Mouse (Mus musculus) embryonic fibroblast, embryonic 13.5 days (primary cell): Measurements from ENCODE around the gene Vps26c. TPM values are rescaled to one million over a fixed set of nuclear protein-coding genes. Genes with fewer than 3 reads are reported as not detected.
"Not testable (repeated sequence)": the region's sequence is repeated elsewhere in the genome, so short reads cannot be mapped to it uniquely, and the experiment has no call there.

Experiments used
- H3K27ac ChIP-seq: 2 replicates; pipeline ENCODE4 v1.5.1; 2012; ENCODE audit warnings: low read length, control low read depth, inconsistent platforms; ENCODE audit not compliant: insufficient read depth
- H3K4me1 ChIP-seq: 2 replicates; pipeline ENCODE4 v1.6.1; 2011; ENCODE audit warnings: low read length; ENCODE audit not compliant: control insufficient read depth, insufficient read depth
- H3K4me3 ChIP-seq: 2 replicates; pipeline ENCODE4 v1.5.1; 2011; ENCODE audit warnings: mild to moderate bottlenecking, control low read depth, low read length; ENCODE audit not compliant: insufficient read depth
- CTCF ChIP-seq: IDR thresholded peaks from 2 replicates; pipeline ENCODE4 v1.5.1; 2011; ENCODE audit warnings: mild to moderate bottlenecking, control low read depth, low read length, moderate library complexity, borderline replicate concordance; ENCODE audit not compliant: insufficient read depth
- POLR2A ChIP-seq: IDR thresholded peaks from 2 replicates; pipeline ENCODE4 v1.6.1; 2011; ENCODE audit warnings: low read depth, mild to moderate bottlenecking, control low read depth, low read length, moderate library complexity
- polyA plus RNA-seq: library from polyadenylated mRNA; stranded (reverse); fragments of >200 nt; gene quantifications from 2 replicates; pipeline ENCODE4 v1.2.4, GENCODE M21; 2011; ENCODE audit warnings: low read depth; ENCODE audit not compliant: missing spikeins, insufficient read length

Gene Vps26c
- polyA plus RNA-seq, 1 experiment, result 46.2 TPM

DNA sequence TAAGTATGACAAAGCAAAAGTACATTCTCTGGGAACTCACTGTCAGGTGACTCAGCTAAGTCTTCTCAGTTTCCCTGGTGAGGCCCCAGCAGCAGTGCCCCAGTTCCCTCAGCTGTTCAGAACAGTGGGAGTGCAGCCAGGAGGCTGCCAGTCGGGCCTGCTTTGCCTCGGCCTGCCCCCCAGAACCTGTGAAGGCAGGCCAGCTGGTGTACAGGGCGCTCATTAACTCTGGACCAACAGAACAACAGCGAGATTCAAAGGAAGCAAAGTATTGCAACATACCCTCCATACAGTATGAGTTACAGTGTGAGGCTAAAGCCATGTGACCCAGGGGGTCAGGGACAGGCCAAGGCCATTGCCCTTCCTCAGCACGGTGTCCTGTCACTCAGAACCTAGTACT, 28.7 kb downstream of the Vps26c start:
- Histone ChIP-seq H3K4me1 (peaks cover 4% of the 10 kb centered on the region; the same call in 1 of the 2 replicates), H3K27ac (peak overlapping the region; percentile 55; the same call in 1 of the 2 replicates), H3K4me3 (no peak overlapping the region)
- TF ChIP-seq POLR2A (no peak), CTCF (no peak)

DNA sequence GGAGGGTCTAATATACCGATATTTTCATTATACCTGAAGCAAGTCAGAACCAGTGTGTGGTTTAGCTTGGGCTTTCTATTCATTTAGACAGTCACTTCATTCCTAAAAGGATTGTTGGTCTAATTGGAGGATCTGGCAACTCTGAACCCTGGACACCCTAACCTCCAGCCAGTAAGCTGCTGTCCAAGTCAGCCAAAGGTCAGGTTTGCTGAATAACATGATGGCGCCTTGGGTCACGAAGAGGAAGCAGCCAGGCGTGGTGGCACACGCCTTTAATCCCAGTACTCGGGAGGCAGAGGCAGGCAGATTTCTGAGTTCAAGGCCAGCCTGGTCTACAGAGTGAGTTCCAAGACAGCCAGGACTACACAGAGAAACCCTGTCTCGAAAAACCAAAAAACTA, 29.5 kb downstream of the Vps26c start:
- not testable (repeated sequence) for H3K4me1 ChIP-seq, H3K27ac ChIP-seq, H3K4me3 ChIP-seq

GRCm38 (mm10) chr16:94489326-94489725, 37.3 kb downstream of the Vps26c start:
- H3K27ac ChIP-seq, result no peak overlapping the region
- no peak for TF ChIP-seq POLR2A
- TF ChIP-seq CTCF, result no peak
- peaks cover 7% of the 10 kb centered on the region; the same call in 1 of the 2 replicates for H3K4me1 ChIP-seq
- no peak overlapping the region for H3K4me3 ChIP-seq

- TF ChIP-seq POLR2A (no peak), CTCF (no peak)
- Histone ChIP-seq H3K4me3 (no peak overlapping the region), H3K4me1 (peaks cover 7% of the 10 kb centered on the region; the same call in 1 of the 2 replicates), H3K27ac (no peak overlapping the region)
Measured at GRCm38 (mm10) chr16:94487341-94487740, 39.3 kb downstream of the Vps26c start.

- TF ChIP-seq CTCF, result no peak
- no peak for TF ChIP-seq POLR2A
- H3K27ac ChIP-seq, result no peak overlapping the region
- H3K4me1 ChIP-seq, result peaks cover 7% of the 10 kb centered on the region; the same call in 1 of the 2 replicates
- no peak overlapping the region for H3K4me3 ChIP-seq
Measured at GRCm38 (mm10) chr16:94484752-94485535, 41.7 kb downstream of the Vps26c start.

GRCm38 (mm10) chr16:94473086-94473822, 53.4 kb downstream of the Vps26c start:
- Histone ChIP-seq H3K27ac (peak overlapping the region; percentile 74), H3K4me3 (no peak overlapping the region), H3K4me1 (peaks cover 4% of the 10 kb centered on the region)
- TF ChIP-seq CTCF (no peak), POLR2A (no peak)

GRCm38 (mm10) chr16:94472515-94472951, 54.1 kb downstream of the Vps26c start:
- Histone ChIP-seq H3K27ac (peak overlapping the region; percentile 74), H3K4me3 (no peak overlapping the region), H3K4me1 (peaks cover 4% of the 10 kb centered on the region)
- no peak for TF ChIP-seq POLR2A
- TF ChIP-seq CTCF, result no peak

- no peak for TF ChIP-seq POLR2A
- TF ChIP-seq CTCF, result no peak
- no peak overlapping the region for H3K27ac ChIP-seq
Measured at GRCm38 (mm10) chr16:94468391-94468790, 58.2 kb downstream of the Vps26c start.

GRCm38 (mm10) chr16:94467337-94468055, 59.1 kb downstream of the Vps26c start:
- peaks cover 4% of the 10 kb centered on the region for H3K4me1 ChIP-seq
- no peak overlapping the region for H3K4me3 ChIP-seq
- TF ChIP-seq CTCF (no peak), POLR2A (no peak)
- no peak overlapping the region for H3K27ac ChIP-seq

More at GRCm38 (mm10) chr16:94468391-94468790, 58.2 kb downstream of the Vps26c start:
- no peak overlapping the region for H3K4me3 ChIP-seq
- peaks cover 4% of the 10 kb centered on the region for H3K4me1 ChIP-seq

GRCm38 (mm10) chr16:94466317-94466716, 60.3 kb downstream of the Vps26c start:
- not testable (repeated sequence) for H3K4me1 ChIP-seq, H3K27ac ChIP-seq, H3K4me3 ChIP-seq
